Mouse (Mus musculus): ENCODE results near the gene Epop. TPM values are rescaled to one million over a fixed set of nuclear protein-coding genes. Genes with fewer than 3 reads are reported as not detected.
"Not testable (repeated sequence)": the region's sequence is repeated elsewhere in the genome, so short reads cannot be mapped to it uniquely, and the experiment has no call there.

Gene Epop
- polyA plus RNA-seq, 1 experiment from 2014 or later: 16.1 TPM

DNA sequence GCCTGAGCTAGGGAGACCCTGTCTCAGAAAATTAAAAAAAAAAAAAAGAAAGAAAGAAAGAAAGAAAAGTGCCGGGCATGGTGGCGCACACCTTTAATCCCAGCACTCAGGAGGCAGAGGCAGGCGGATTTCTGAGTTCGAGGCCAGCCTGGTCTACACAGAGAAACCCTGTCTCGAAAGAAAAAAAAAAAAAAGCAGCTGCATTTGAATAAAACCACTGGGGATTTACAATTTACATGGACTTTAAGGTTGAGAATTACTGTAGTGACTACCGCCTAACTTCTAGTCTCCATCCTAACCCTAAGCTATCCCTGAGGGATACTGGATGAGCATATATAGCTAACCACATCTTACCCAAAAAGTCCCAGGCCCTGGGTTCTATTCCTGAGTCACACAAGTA is 28.5 kb upstream of the Epop start:
- not testable (repeated sequence) for H3K4me3 ChIP-seq; H3K36me3 ChIP-seq; H3K27ac ChIP-seq; H3K9me3 ChIP-seq (replicated peaks); DNase-seq (ENCODE audit: low spot score)
- 91% methylated on average over 6 of the region's 6 CpGs for WGBS
- Histone ChIP-seq H3K4me1 (peaks cover 52% of the 10 kb centered on the region), H3K27me3 (ENCODE audit: low read depth, poor library complexity, severe bottlenecking) (peaks cover 15% of the 10 kb centered on the region)

DNA sequence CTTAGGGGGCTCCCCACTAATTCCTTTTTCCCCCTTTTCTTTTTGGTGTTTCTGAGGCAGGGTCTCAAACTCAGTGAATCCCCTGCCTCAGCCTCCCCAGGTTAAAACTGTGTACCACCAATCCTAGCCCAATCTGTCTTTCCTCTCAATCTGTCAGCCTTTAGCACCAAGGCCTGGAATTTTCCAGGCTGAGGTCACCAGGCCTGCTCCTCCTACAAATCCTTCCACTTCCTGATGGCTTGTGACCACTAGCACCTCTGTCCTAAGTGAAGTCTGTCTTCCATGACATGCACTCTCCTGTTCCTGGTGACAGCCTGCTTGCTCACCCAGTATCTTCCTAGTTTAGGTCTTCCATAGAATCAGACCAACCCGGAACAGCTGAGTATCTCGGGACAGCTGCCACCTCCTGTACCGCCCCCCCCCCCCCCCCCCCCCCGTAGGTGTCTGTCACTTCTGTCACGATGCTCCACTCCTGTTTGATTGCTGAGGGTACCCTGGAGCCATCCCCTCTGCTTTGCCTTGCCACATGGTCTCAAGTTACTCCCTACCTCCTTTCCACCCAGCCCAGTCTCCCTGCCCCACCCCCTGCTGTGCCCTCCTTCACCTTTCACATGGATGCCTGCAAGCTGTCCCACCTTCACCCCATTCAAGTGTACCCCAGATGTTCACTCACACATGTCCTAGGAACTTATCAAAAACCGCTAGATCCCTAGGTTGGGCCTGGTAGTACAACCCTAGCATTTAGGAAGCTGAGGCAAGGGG is 27.9 kb upstream of the Epop start:
- Histone ChIP-seq H3K4me1 (peaks cover 47% of the 10 kb centered on the region), H3K27me3 (ENCODE audit: low read depth, poor library complexity, severe bottlenecking) (peaks cover 15% of the 10 kb centered on the region), H3K36me3 (peaks cover 3% of the 10 kb centered on the region; the same call in 1 of the 2 replicates), H3K4me3 (no peak overlapping the region), H3K27ac (no peak overlapping the region), H3K9me3 (replicated peaks) (no peaks in the 10 kb centered on the region)
- no peak for DNase-seq (ENCODE audit: low spot score)
- 34% methylated on average over 3 of the region's 6 CpGs for WGBS

DNA sequence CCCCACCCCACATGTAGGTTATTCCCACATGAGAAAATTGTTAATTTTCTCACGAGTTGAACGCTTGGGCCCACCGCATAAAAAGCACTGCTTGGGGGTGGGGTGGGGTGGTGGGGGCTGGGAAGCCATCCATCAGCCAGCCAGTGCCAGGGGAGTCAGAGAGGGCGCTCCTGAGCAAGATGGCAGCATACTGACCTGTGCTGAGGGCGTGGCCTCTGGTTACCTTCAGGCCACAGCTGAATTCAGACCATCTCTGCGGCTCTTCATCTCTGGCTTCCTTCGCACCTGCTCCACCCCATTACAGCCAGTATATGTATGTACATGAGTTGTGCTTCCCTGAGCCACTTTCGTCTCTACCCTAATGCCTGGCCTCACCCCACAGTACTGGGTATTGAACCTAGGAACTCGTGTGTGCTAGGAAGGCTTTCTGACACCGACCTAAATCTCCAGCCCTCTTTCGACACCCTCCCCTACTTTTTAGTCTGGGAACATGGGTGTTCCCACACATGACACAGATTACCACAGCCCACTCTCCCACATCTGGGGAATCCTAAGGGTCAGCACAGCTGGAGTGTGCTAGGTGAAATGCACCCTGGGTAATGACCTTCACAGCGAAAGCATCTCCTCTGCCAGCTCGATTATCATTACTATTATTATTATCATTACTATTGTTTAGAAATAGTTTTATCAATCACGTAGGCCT is 26.9 kb upstream of the Epop start:
- H3K9me3 ChIP-seq (replicated peaks): no peaks in the 10 kb centered on the region
- H3K27me3 ChIP-seq (ENCODE audit: low read depth, poor library complexity, severe bottlenecking): peaks cover 8% of the 10 kb centered on the region; the same call in 1 of the 2 replicates
- DNase-seq (ENCODE audit: low spot score): no peak
- WGBS: 76% methylated on average over 14 of the region's 14 CpGs
- H3K4me3 ChIP-seq: no peak overlapping the region
- H3K27ac ChIP-seq: no peak overlapping the region
- H3K36me3 ChIP-seq: peaks cover 3% of the 10 kb centered on the region; the same call in 1 of the 2 replicates
- H3K4me1 ChIP-seq: peaks cover 38% of the 10 kb centered on the region

DNA sequence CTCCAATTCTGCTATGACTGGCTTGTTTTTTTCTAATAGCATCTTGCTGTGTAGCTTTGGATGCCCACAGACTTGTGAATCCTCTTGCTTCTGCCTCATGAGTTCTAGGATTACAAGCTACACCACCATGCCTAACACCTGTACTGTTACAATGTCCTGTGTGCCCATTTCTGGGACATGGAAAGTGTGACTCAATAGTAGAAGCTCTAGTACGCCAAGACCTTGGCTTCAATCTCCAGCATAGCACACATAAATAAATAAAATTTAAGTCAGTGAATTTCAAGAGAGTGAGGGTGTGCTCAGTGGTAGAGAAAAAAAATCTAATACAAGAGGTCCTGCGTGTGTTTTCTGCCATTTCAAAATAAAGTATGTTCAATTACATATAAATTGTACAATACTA is 24.7 kb upstream of the Epop start:
- no peak overlapping the region for H3K4me3 ChIP-seq
- H3K36me3 ChIP-seq: peaks cover 3% of the 10 kb centered on the region; the same call in 1 of the 2 replicates
- peaks cover 25% of the 10 kb centered on the region for H3K4me1 ChIP-seq
- no peak for DNase-seq (ENCODE audit: low spot score)
- no peaks in the 10 kb centered on the region for H3K9me3 ChIP-seq (replicated peaks)
- WGBS: 94% methylated on average over 2 of the region's 2 CpGs
- H3K27ac ChIP-seq: no peak overlapping the region
- H3K27me3 ChIP-seq (ENCODE audit: low read depth, poor library complexity, severe bottlenecking): no peaks in the 10 kb centered on the region

DNA sequence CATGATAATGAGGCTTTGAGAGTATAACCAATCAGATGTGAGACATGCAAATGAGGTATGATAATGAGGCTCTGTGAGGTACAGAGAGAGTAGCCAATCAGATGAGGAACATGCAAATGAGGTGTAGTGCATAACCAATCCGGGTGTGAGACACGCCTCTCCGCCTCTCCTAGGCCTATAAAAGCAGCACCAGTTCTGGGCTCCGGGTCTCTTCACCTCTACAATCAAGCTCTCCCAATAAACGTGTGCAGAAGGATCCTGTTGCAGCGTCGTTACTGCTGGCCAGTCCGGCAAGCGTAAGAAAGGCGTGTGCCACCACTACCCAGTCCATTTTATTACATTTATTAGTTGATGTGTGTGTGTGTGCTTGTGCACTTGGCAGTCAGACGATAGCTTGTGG is 23.9 kb upstream of the Epop start:
- not testable (repeated sequence) for H3K4me3 ChIP-seq; H3K9me3 ChIP-seq (replicated peaks); DNase-seq (ENCODE audit: low spot score); H3K27me3 ChIP-seq (ENCODE audit: low read depth, poor library complexity, severe bottlenecking); H3K36me3 ChIP-seq; H3K27ac ChIP-seq
- 91% methylated on average over 11 of the region's 11 CpGs for WGBS
- peaks cover 19% of the 10 kb centered on the region for H3K4me1 ChIP-seq

DNA sequence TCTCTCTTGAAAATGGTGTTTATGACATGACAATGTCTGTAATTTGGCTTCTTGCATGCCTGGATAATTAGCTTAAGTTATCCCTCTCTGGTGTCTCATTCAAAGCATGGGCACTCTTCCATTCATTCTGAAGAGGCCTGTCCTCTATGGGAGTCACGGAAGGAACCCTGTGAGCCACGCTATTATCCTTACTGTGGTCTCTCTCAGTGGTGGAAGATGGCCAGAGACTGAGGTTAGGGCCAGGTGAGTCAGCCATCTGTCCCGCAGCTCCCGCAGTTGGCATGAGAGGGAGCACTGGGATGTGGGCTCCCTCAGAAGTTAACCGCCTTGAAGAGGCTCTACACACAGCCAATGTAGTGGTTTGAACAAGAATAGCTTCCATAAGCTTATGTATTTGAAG is 20.8 kb upstream of the Epop start:
- WGBS: 66% methylated on average over 5 of the region's 5 CpGs
- Histone ChIP-seq H3K4me3 (no peak overlapping the region), H3K27me3 (ENCODE audit: low read depth, poor library complexity, severe bottlenecking) (no peaks in the 10 kb centered on the region), H3K4me1 (peaks cover 9% of the 10 kb centered on the region), H3K27ac (no peak overlapping the region), H3K36me3 (peaks cover 3% of the 10 kb centered on the region; the same call in 1 of the 2 replicates), H3K9me3 (replicated peaks) (no peaks in the 10 kb centered on the region)
- DNase-seq (ENCODE audit: low spot score): no peak

DNA sequence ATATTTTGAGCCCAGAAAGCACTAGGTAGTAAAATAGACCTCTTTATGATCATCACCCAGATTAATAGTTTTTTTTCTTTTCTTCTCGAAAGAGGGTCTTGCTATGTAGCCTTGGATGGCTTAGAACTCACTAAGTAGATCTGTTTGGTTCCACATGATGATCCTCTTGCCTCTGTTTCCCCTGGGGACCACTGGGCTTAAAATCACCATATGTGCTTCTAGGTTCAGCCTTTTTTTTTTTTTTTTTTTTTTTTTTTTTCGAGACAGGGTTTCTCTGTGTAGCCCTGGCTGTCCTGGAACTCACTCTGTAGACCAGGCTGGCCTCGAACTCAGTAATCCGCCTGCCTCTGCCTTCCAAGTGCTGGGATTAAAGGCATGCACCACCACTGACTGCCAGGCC is 19.0 kb upstream of the Epop start:
- H3K4me3 ChIP-seq; H3K4me1 ChIP-seq; H3K9me3 ChIP-seq (replicated peaks); H3K36me3 ChIP-seq; H3K27me3 ChIP-seq (ENCODE audit: low read depth, poor library complexity, severe bottlenecking); DNase-seq (ENCODE audit: low spot score); H3K27ac ChIP-seq: not testable (repeated sequence)
- WGBS: 75% methylated on average over 4 of the region's 4 CpGs

DNA sequence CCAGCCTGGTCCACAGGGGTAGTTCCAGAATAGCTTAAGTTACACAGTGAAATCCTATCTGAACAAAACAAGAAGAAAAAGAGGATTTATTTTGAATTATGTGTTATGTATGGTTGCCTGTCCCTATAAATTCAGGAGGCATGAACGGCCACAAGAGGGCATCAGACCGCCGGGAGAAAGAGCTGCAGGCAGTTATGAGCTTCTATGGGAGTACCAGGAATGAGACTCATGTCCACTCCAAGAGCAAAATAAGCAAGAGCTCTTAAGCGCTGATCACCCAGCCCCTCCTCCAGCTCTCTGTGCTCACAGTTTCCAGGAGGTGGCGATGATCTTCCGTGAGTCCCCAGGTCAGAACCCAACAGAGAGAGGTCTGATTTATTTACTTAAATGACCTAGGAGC is 15.3 kb upstream of the Epop start:
- H3K27ac ChIP-seq: no peak overlapping the region
- DNase-seq (ENCODE audit: low spot score): peak; percentile 78
- 6% methylated on average over 6 of the region's 6 CpGs for WGBS
- no peaks in the 10 kb centered on the region for H3K27me3 ChIP-seq (ENCODE audit: low read depth, poor library complexity, severe bottlenecking)
- no peaks in the 10 kb centered on the region for H3K9me3 ChIP-seq (replicated peaks)
- no peaks in the 10 kb centered on the region; the same call in 1 of the 2 replicates for H3K4me1 ChIP-seq
- H3K4me3 ChIP-seq: no peak overlapping the region
- no peaks in the 10 kb centered on the region for H3K36me3 ChIP-seq

DNA sequence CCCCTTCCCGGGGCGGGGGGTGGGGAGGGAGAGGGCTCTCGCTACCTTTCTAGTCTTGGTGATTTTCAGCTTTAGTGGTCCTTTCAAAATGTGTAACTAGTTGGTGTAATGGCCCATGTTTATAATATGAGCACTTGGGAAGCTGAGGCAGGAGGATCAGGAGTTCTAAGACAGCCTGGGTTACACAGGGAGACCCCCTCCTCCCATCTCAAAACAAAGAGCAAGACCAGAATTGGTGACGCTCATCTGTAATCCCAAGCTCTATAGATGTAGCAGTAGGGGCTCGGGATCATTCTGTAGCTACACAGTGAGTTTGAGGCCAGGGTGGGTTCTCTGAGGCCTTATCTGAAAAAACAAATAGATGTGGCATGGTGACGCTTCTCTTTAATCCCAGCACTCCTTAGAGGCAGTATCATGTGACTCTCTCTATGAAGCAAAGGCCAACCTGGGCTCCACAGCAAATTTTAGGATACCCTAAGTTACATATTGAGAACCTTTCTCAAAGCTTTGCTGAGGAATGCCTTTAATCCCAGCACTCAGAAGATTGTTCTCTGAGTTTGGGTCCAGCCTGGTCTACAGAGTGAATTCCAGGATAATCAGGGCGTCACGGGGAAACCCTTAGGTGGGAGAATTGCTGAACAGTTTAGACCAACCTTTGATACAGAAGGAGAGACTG is 14.0 kb upstream of the Epop start:
- Histone ChIP-seq H3K27me3 (ENCODE audit: low read depth, poor library complexity, severe bottlenecking) (no peaks in the 10 kb centered on the region), H3K36me3 (no peaks in the 10 kb centered on the region), H3K4me3 (no peak overlapping the region), H3K27ac (no peak overlapping the region), H3K9me3 (replicated peaks) (no peaks in the 10 kb centered on the region), H3K4me1 (no peaks in the 10 kb centered on the region)
- 87% methylated on average over 8 of the region's 8 CpGs for WGBS
- DNase-seq (ENCODE audit: low spot score): no peak

DNA sequence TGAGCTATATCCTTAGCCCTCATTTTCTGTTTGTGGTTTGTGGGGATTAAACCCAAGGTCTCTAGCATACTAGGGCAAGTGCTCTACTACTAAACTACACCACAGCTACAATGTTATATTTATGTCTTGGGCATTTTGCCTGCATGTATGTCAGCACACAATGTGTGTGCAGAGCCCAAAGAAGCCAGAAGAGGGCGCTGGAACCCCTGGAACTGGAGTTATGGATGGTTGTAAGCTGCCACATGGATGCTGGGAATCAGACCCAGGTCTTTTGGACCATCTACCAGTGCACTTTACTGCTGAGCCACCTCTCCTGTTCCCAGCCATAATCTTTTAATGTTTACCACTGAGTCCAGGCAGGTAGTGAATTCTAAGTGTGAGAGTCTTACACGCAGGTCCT is 13.2 kb upstream of the Epop start:
- Histone ChIP-seq H3K27ac (no peak overlapping the region), H3K4me1 (no peaks in the 10 kb centered on the region), H3K4me3 (no peak overlapping the region), H3K9me3 (replicated peaks) (no peaks in the 10 kb centered on the region), H3K27me3 (ENCODE audit: low read depth, poor library complexity, severe bottlenecking) (no peaks in the 10 kb centered on the region), H3K36me3 (no peaks in the 10 kb centered on the region)
- 52% methylated on average over 2 of the region's 2 CpGs for WGBS
- DNase-seq (ENCODE audit: low spot score): no peak

DNA sequence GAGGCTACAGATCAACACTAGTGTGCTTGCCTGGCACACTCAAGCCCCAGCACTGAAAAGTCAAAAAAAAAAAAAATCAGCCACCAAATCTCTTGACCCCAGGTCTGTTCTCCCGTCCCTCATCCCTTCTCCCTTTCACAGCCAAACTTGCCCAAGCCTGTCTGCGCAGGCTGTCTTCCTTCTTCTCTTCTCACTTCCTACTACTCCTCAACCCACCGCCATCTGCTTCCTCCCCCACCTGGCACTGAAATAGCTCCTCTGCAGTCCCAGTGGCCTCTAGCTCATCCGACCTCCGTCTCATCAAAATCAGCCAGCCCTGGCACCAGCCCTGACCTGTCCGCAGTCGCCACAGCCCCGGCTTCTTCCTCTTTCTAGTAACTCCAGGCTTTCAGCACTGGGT is 12.2 kb upstream of the Epop start:
- Histone ChIP-seq H3K9me3 (replicated peaks) (no peaks in the 10 kb centered on the region), H3K27me3 (ENCODE audit: low read depth, poor library complexity, severe bottlenecking) (no peaks in the 10 kb centered on the region), H3K4me3 (no peak overlapping the region), H3K36me3 (no peaks in the 10 kb centered on the region), H3K27ac (no peak overlapping the region), H3K4me1 (no peaks in the 10 kb centered on the region)
- WGBS: 58% methylated on average over 8 of the region's 8 CpGs
- DNase-seq (ENCODE audit: low spot score): no peak

DNA sequence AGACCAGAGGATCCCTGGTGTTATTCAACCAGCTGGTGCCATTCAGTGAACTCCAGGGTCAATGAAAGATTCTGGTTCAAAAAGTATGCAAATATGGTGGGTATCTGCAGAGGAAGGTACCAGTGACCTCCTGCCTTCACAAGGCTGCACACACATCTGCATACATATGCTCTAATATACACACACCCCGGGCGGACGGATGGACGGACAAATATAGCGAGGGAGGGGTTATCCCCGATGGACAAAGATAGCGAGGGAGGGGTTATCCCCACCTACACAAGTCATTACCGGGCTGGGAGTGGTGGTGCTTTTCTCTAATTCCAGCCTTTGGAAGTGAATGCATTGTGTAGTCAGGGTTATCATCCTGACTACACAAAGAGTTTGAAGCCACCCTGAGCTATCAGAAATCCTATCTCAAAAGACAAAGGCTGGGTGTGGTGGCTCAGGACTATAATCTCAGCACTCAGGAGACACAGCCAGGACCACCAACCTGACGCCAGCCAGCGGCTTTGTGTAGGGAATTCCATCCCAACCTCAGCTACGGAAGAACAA is 6.0 kb upstream of the Epop start:
- Histone ChIP-seq H3K4me1 (peaks cover 12% of the 10 kb centered on the region), H3K9me3 (replicated peaks) (no peaks in the 10 kb centered on the region), H3K27me3 (ENCODE audit: low read depth, poor library complexity, severe bottlenecking) (peaks cover 16% of the 10 kb centered on the region), H3K27ac (no peak overlapping the region), H3K4me3 (no peak overlapping the region), H3K36me3 (no peaks in the 10 kb centered on the region)
- DNase-seq (ENCODE audit: low spot score): no peak
- WGBS: 85% methylated on average over 11 of the region's 11 CpGs

DNA sequence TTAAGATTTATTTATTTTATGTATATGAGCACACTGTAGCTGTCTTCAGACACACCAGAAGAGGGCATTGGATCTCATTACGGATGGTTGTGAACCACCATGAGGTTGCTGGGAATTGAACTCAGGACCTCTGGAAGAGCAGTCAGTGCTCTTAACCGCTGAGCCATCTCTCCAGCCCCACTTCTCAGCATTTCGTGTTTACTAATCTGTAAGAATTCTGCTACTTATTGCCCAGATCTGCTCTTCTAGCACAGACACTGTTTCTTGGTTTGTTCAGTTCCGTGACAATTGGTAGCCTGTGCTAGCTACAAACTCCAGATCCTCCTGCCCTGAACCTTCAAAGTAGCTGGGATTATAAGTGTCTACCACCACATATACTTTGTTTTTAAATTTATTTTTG is 2.9 kb upstream of the Epop start:
- DNase-seq (ENCODE audit: low spot score); H3K27ac ChIP-seq; H3K9me3 ChIP-seq (replicated peaks); H3K36me3 ChIP-seq; H3K4me3 ChIP-seq: not testable (repeated sequence)
- WGBS: 88% methylated on average over 4 of the region's 4 CpGs
- peaks cover 42% of the 10 kb centered on the region for H3K4me1 ChIP-seq
- H3K27me3 ChIP-seq (ENCODE audit: low read depth, poor library complexity, severe bottlenecking): peaks cover 40% of the 10 kb centered on the region
